Mouse (Mus musculus): ENCODE results near the gene Gm10563. TPM values are rescaled to one million over a fixed set of nuclear protein-coding genes. Genes with fewer than 3 reads are reported as not detected.
"Not testable (repeated sequence)": the region's sequence is repeated elsewhere in the genome, so short reads cannot be mapped to it uniquely, and the experiment has no call there.

The Gm10563 gene
- polyA plus RNA-seq, 1 experiment from 2014 or later: not detected

GRCm38 (mm10) chr4:155574931-155575330, 70.3 kb downstream of the Gm10563 start:
- H3K27ac ChIP-seq (ENCODE audit: low read depth, low read length): no peak overlapping the region
- no peak for ATAC-seq (ENCODE audit: low FRiP score)
- no peak overlapping the region for H3K4me2 ChIP-seq
- no peak for DNase-seq (ENCODE audit: low spot score, missing footprints)
- no peak overlapping the region for H3K4me3 ChIP-seq (ENCODE audit: low read depth, low read length)
- WGBS: 93% methylated on average over 11 of the region's 11 CpGs
- H3K4me1 ChIP-seq (ENCODE audit: control insufficient read depth, insufficient read depth, low read length): no peaks in the 10 kb centered on the region
- H3K9me3 ChIP-seq (ENCODE audit: control insufficient read depth, low read length): no peaks in the 10 kb centered on the region
- 0 out of 2 replicates have a peak, but pooled peaks cover 3% of the 10 kb centered on the region for H3K36me3 ChIP-seq (ENCODE audit: control insufficient read depth, insufficient read depth, low read length)
- H3K27me3 ChIP-seq (ENCODE audit: control insufficient read depth, insufficient read depth, low read length): no peaks in the 10 kb centered on the region
- H3K9ac ChIP-seq (ENCODE audit: low read length): no peak overlapping the region

GRCm38 (mm10) chr4:155573876-155574275, 71.3 kb downstream of the Gm10563 start:
- H3K4me2 ChIP-seq: no peak overlapping the region
- WGBS: 94% methylated on average over 9 of the region's 9 CpGs
- H3K9ac ChIP-seq (ENCODE audit: low read length): no peak overlapping the region
- H3K27ac ChIP-seq (ENCODE audit: low read depth, low read length): no peak overlapping the region
- H3K9me3 ChIP-seq (ENCODE audit: control insufficient read depth, low read length): no peaks in the 10 kb centered on the region
- 0 out of 2 replicates have a peak, but pooled peaks cover 3% of the 10 kb centered on the region for H3K36me3 ChIP-seq (ENCODE audit: control insufficient read depth, insufficient read depth, low read length)
- DNase-seq (ENCODE audit: low spot score, missing footprints) (no peak), ATAC-seq (ENCODE audit: low FRiP score) (no peak)
- no peak overlapping the region for H3K4me3 ChIP-seq (ENCODE audit: low read depth, low read length)
- H3K27me3 ChIP-seq (ENCODE audit: control insufficient read depth, insufficient read depth, low read length): no peaks in the 10 kb centered on the region
- no peaks in the 10 kb centered on the region for H3K4me1 ChIP-seq (ENCODE audit: control insufficient read depth, insufficient read depth, low read length)

- Histone ChIP-seq H3K4me2 (no peak overlapping the region), H3K27ac (ENCODE audit: low read depth, low read length) (no peak overlapping the region), H3K9me3 (ENCODE audit: control insufficient read depth, low read length) (no peaks in the 10 kb centered on the region), H3K27me3 (ENCODE audit: control insufficient read depth, insufficient read depth, low read length) (no peaks in the 10 kb centered on the region), H3K4me1 (ENCODE audit: control insufficient read depth, insufficient read depth, low read length) (no peaks in the 10 kb centered on the region), H3K36me3 (ENCODE audit: control insufficient read depth, insufficient read depth, low read length) (0 out of 2 replicates have a peak, but pooled peaks cover 3% of the 10 kb centered on the region), H3K9ac (ENCODE audit: low read length) (no peak overlapping the region), H3K4me3 (ENCODE audit: low read depth, low read length) (no peak overlapping the region)
- WGBS: 100% methylated on average over 2 of the region's 2 CpGs
- ATAC-seq (ENCODE audit: low FRiP score) (no peak), DNase-seq (ENCODE audit: low spot score, missing footprints) (no peak)
These were observed 72.1 kb downstream of the Gm10563 start for GRCm38 (mm10) chr4:155573155-155573554.

- Histone ChIP-seq H3K9me3 (ENCODE audit: control insufficient read depth, low read length) (no peaks in the 10 kb centered on the region), H3K36me3 (ENCODE audit: control insufficient read depth, insufficient read depth, low read length) (no peaks in the 10 kb centered on the region), H3K27me3 (ENCODE audit: control insufficient read depth, insufficient read depth, low read length) (no peaks in the 10 kb centered on the region), H3K27ac (ENCODE audit: low read depth, low read length) (no peak overlapping the region), H3K4me2 (no peak overlapping the region), H3K4me1 (ENCODE audit: control insufficient read depth, insufficient read depth, low read length) (no peaks in the 10 kb centered on the region), H3K4me3 (ENCODE audit: low read depth, low read length) (no peak overlapping the region), H3K9ac (ENCODE audit: low read length) (no peak overlapping the region)
- 82% methylated on average over 2 of the region's 2 CpGs for WGBS
- DNase-seq (ENCODE audit: low spot score, missing footprints) (no peak), ATAC-seq (ENCODE audit: low FRiP score) (no peak)
These were observed 73.8 kb downstream of the Gm10563 start for GRCm38 (mm10) chr4:155571442-155571841.

GRCm38 (mm10) chr4:155570315-155570714, 74.9 kb downstream of the Gm10563 start:
- not testable (repeated sequence) for H3K27ac ChIP-seq (ENCODE audit: low read depth, low read length); H3K4me1 ChIP-seq (ENCODE audit: control insufficient read depth, insufficient read depth, low read length); H3K9me3 ChIP-seq (ENCODE audit: control insufficient read depth, low read length); H3K4me3 ChIP-seq (ENCODE audit: low read depth, low read length); ATAC-seq (ENCODE audit: low FRiP score); H3K4me2 ChIP-seq; H3K36me3 ChIP-seq (ENCODE audit: control insufficient read depth, insufficient read depth, low read length); H3K9ac ChIP-seq (ENCODE audit: low read length); H3K27me3 ChIP-seq (ENCODE audit: control insufficient read depth, insufficient read depth, low read length); DNase-seq (ENCODE audit: low spot score, missing footprints)
- WGBS: 89% methylated on average over 11 of the region's 11 CpGs

GRCm38 (mm10) chr4:155569818-155570217, 75.4 kb downstream of the Gm10563 start:
- ATAC-seq (ENCODE audit: low FRiP score) (no peak), DNase-seq (ENCODE audit: low spot score, missing footprints) (no peak)
- Histone ChIP-seq H3K9me3 (ENCODE audit: control insufficient read depth, low read length) (no peaks in the 10 kb centered on the region), H3K9ac (ENCODE audit: low read length) (no peak overlapping the region), H3K36me3 (ENCODE audit: control insufficient read depth, insufficient read depth, low read length) (no peaks in the 10 kb centered on the region), H3K27me3 (ENCODE audit: control insufficient read depth, insufficient read depth, low read length) (no peaks in the 10 kb centered on the region), H3K27ac (ENCODE audit: low read depth, low read length) (no peak overlapping the region), H3K4me1 (ENCODE audit: control insufficient read depth, insufficient read depth, low read length) (peaks cover 6% of the 10 kb centered on the region), H3K4me3 (ENCODE audit: low read depth, low read length) (no peak overlapping the region), H3K4me2 (no peak overlapping the region)
- WGBS: 95% methylated on average over 6 of the region's 6 CpGs

- DNase-seq (ENCODE audit: low spot score, missing footprints): no peak
- ATAC-seq (ENCODE audit: low FRiP score): no peak
- Histone ChIP-seq H3K36me3 (ENCODE audit: control insufficient read depth, insufficient read depth, low read length) (no peaks in the 10 kb centered on the region), H3K9me3 (ENCODE audit: control insufficient read depth, low read length) (no peaks in the 10 kb centered on the region), H3K27ac (ENCODE audit: low read depth, low read length) (no peak overlapping the region), H3K4me2 (no peak overlapping the region), H3K4me1 (ENCODE audit: control insufficient read depth, insufficient read depth, low read length) (peaks cover 12% of the 10 kb centered on the region), H3K4me3 (ENCODE audit: low read depth, low read length) (no peak overlapping the region), H3K9ac (ENCODE audit: low read length) (no peak overlapping the region), H3K27me3 (ENCODE audit: control insufficient read depth, insufficient read depth, low read length) (no peaks in the 10 kb centered on the region)
- 92% methylated on average over 7 of the region's 7 CpGs for WGBS
These were observed 76.4 kb downstream of the Gm10563 start for GRCm38 (mm10) chr4:155568632-155569370.

- WGBS: 44% methylated on average over 2 of the region's 2 CpGs
- DNase-seq (ENCODE audit: low spot score, missing footprints): no peak
These were observed 77.0 kb downstream of the Gm10563 start for GRCm38 (mm10) chr4:155568170-155568569.

GRCm38 (mm10) chr4:155566555-155566954, 78.7 kb downstream of the Gm10563 start:
- H3K4me2 ChIP-seq: no peak overlapping the region
- ATAC-seq (ENCODE audit: low FRiP score) (no peak), DNase-seq (ENCODE audit: low spot score, missing footprints) (no peak)
- 82% methylated on average over 8 of the region's 8 CpGs for WGBS
- no peaks in the 10 kb centered on the region for H3K27me3 ChIP-seq (ENCODE audit: control insufficient read depth, insufficient read depth, low read length)
- no peaks in the 10 kb centered on the region for H3K9me3 ChIP-seq (ENCODE audit: control insufficient read depth, low read length)
- no peaks in the 10 kb centered on the region for H3K36me3 ChIP-seq (ENCODE audit: control insufficient read depth, insufficient read depth, low read length)
- H3K27ac ChIP-seq (ENCODE audit: low read depth, low read length): no peak overlapping the region
- peaks cover 25% of the 10 kb centered on the region for H3K4me1 ChIP-seq (ENCODE audit: control insufficient read depth, insufficient read depth, low read length)
- H3K9ac ChIP-seq (ENCODE audit: low read length): no peak overlapping the region
- no peak overlapping the region for H3K4me3 ChIP-seq (ENCODE audit: low read depth, low read length)

More at GRCm38 (mm10) chr4:155568170-155568569, 77.0 kb downstream of the Gm10563 start:
- H3K4me2 ChIP-seq: no peak overlapping the region
- H3K9me3 ChIP-seq (ENCODE audit: control insufficient read depth, low read length): no peaks in the 10 kb centered on the region
- H3K27me3 ChIP-seq (ENCODE audit: control insufficient read depth, insufficient read depth, low read length): no peaks in the 10 kb centered on the region
- no peak overlapping the region for H3K9ac ChIP-seq (ENCODE audit: low read length)
- H3K4me3 ChIP-seq (ENCODE audit: low read depth, low read length): no peak overlapping the region
- ATAC-seq (ENCODE audit: low FRiP score): no peak
- no peak overlapping the region for H3K27ac ChIP-seq (ENCODE audit: low read depth, low read length)
- peaks cover 12% of the 10 kb centered on the region for H3K4me1 ChIP-seq (ENCODE audit: control insufficient read depth, insufficient read depth, low read length)
- H3K36me3 ChIP-seq (ENCODE audit: control insufficient read depth, insufficient read depth, low read length): no peaks in the 10 kb centered on the region

Data from midbrain, embryonic 11.5 days (tissue).